Mouse (Mus musculus) midbrain, embryonic 12.5 days (tissue): ENCODE measurements around the gene Lrrfip1. TPM values are rescaled to one million over a fixed set of nuclear protein-coding genes. Genes with fewer than 3 reads are reported as not detected.

Experiments used
- ATAC-seq: fragments of 200-750 bp; cut with Nextera tagmentation; 2 replicates; pipeline ENCODE4 v1.8.0; 2017; ENCODE audit warnings: low read depth, moderate TSS enrichment, moderate library complexity; ENCODE audit not compliant: low FRiP score
- H3K27ac ChIP-seq: fragments of 300-500 bp; sonication (generic); replicated peaks from 2 replicates; pipeline ENCODE4 v1.5.1; 2016; ENCODE audit warnings: mild to moderate bottlenecking
- H3K27me3 ChIP-seq: fragments of 300-500 bp; sonication (generic); 2 replicates; pipeline ENCODE4 v1.6.1; 2016; ENCODE audit warnings: mild to moderate bottlenecking
- H3K36me3 ChIP-seq: fragments of 300-500 bp; sonication (generic); 2 replicates; pipeline ENCODE4 v1.6.1; 2016
- H3K4me1 ChIP-seq: fragments of 300-500 bp; sonication (generic); 2 replicates; pipeline ENCODE4 v1.6.1; 2016
- H3K4me2 ChIP-seq: fragments of 300-500 bp; sonication (generic); replicated peaks from 2 replicates; pipeline ENCODE4 v1.6.1; 2016; ENCODE audit warnings: mild to moderate bottlenecking, moderate library complexity
- H3K4me3 ChIP-seq: fragments of 300-500 bp; sonication (generic); 2 replicates; pipeline ENCODE4 v1.5.1; 2016; ENCODE audit warnings: mild to moderate bottlenecking
- H3K9ac ChIP-seq: fragments of 300-500 bp; sonication (generic); replicated peaks from 2 replicates; pipeline ENCODE4 v1.6.1; 2016; ENCODE audit warnings: mild to moderate bottlenecking, moderate library complexity
- H3K9me3 ChIP-seq: fragments of 300-500 bp; sonication (generic); 2 replicates; pipeline ENCODE4 v1.6.1; 2016; ENCODE audit warnings: mild to moderate bottlenecking
- WGBS: fragments of 180-500 bp; shearing (Covaris S2); methylation state at CpG from one replicate; pipeline ENCODE4 v1.1.7; 2016; 5-methylcytosine and 5-hydroxymethylcytosine counted together
- polyA plus RNA-seq: library from polyadenylated mRNA; unstranded; fragments of >200 nt; fragmentation: Nextera tagmentation; extraction: Ambion mirVana; gene quantifications from 2 replicates; pipeline ENCODE4 v1.2.1, GENCODE M21; 2016

Gene Lrrfip1
- polyA plus RNA-seq, 1 experiment from 2014 or later = 18.7 TPM

- peaks cover 32% of the 10 kb centered on the region for H3K4me1 ChIP-seq
- H3K9ac ChIP-seq = 0 out of 2 replicates have a peak overlapping the region, but pooled peaks have one; percentile 15
- no peak overlapping the region for H3K27ac ChIP-seq
- H3K27me3 ChIP-seq = peaks cover 33% of the 10 kb centered on the region
- H3K4me3 ChIP-seq = no peak overlapping the region
- H3K9me3 ChIP-seq = no peaks in the 10 kb centered on the region
- no peak overlapping the region for H3K4me2 ChIP-seq
- WGBS = 19% methylated on average over 9 of the region's 9 CpGs
- H3K36me3 ChIP-seq = no peaks in the 10 kb centered on the region
- peak; percentile 50 for ATAC-seq
These were observed 25.5 kb upstream of the Lrrfip1 start for GRCm38 (mm10) chr1:90972911-90973573.

DNA sequence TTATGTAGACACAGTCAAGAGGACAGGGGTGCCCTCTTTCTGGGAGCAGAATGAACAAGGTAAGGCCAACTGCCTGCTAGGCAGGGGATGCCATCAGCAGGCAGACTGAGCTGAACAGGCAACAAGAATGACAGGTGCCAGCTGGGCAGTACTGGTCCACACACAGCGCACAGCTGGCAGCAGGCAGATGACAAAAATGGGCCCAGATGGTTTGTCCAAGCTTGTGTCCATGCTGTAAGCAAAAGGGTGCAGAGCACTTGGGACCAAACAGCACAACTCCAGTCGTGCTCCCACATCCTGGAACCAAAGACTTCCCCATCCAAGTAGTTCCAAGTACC, 25.0 kb upstream of the Lrrfip1 start:
- H3K27ac ChIP-seq = no peak overlapping the region
- H3K4me3 ChIP-seq = no peak overlapping the region
- no peak overlapping the region for H3K4me2 ChIP-seq
- WGBS = 81% methylated on average over 2 of the region's 2 CpGs
- H3K9me3 ChIP-seq = no peaks in the 10 kb centered on the region
- peaks cover 32% of the 10 kb centered on the region for H3K4me1 ChIP-seq
- peak; percentile 27; the same call in 1 of the 2 replicates for ATAC-seq
- no peak overlapping the region for H3K9ac ChIP-seq
- peaks cover 33% of the 10 kb centered on the region for H3K27me3 ChIP-seq
- H3K36me3 ChIP-seq = no peaks in the 10 kb centered on the region

GRCm38 (mm10) chr1:90974906-90975649, 23.5 kb upstream of the Lrrfip1 start:
- Histone ChIP-seq H3K27ac (peak overlapping the region; percentile 36), H3K9ac (no peak overlapping the region)

DNA sequence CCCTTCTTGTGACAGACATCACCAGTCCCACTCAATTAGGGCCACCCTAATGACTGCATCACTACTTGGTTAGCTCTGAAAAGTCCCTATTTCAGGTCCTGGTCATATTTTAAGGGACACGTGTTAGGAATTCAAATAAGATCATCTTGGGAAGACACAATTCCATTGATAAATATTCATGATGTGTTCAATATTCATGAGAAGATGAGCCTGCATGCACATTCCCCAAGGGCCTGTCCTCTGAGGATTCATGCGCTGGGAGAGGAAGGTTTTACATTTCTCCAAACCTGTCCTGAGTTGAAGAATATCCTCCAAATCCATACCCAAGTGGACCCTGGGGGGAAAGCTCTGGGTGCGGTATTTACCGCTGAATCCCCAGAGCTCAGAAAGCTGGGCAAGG, 22.6 kb upstream of the Lrrfip1 start:
- Histone ChIP-seq H3K4me1 (peaks cover 32% of the 10 kb centered on the region), H3K36me3 (no peaks in the 10 kb centered on the region), H3K4me2 (no peak overlapping the region), H3K9ac (no peak overlapping the region), H3K27me3 (peaks cover 23% of the 10 kb centered on the region), H3K4me3 (no peak overlapping the region), H3K27ac (peak overlapping the region; percentile 36), H3K9me3 (no peaks in the 10 kb centered on the region)
- 57% methylated on average over 4 of the region's 4 CpGs for WGBS
- ATAC-seq = no peak

More at GRCm38 (mm10) chr1:90974906-90975649, 23.5 kb upstream of the Lrrfip1 start:
- H3K4me3 ChIP-seq = no peak overlapping the region
- ATAC-seq = peak; percentile 88
- H3K36me3 ChIP-seq = no peaks in the 10 kb centered on the region
- WGBS = 10% methylated on average over 12 of the region's 12 CpGs
- peaks cover 28% of the 10 kb centered on the region for H3K27me3 ChIP-seq
- H3K9me3 ChIP-seq = no peaks in the 10 kb centered on the region
- peaks cover 32% of the 10 kb centered on the region for H3K4me1 ChIP-seq
- peak overlapping the region; percentile 37 for H3K4me2 ChIP-seq

DNA sequence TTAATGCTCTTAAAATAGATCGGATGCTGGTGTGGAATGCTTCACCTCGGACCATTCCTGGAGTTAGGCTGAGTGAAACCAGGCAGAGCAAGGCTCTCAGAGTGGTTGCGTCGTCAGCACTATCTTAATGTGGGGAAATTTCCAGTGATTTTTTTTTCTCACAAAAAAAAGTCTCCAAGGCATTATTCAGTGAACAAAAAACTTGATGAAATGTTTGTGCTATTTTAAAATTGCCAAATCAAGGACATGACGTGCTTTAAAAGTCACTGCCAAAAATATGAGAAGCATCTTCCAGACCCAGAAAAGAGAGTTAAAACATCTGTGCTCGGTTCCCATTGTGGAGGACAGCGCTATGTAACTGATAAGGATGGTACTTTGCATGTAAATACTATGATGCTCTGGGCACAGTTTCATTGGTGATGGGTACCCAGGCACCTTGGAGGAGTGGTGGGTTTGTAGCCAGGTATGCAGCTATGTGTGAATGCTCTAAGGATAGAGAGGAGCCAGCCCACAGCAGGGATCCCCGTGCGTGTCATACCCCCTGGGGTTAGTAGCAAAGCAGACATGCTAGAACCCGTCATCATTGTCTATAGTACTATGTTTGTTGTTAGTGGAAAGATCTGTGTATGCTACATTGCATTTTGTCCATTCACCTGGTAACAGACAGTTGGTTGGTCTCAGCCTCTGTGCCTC, 17.8 kb upstream of the Lrrfip1 start:
- Histone ChIP-seq H3K27me3 (no peaks in the 10 kb centered on the region), H3K4me3 (no peak overlapping the region), H3K4me1 (peaks cover 5% of the 10 kb centered on the region; the same call in 1 of the 2 replicates), H3K36me3 (no peaks in the 10 kb centered on the region), H3K9ac (no peak overlapping the region), H3K9me3 (no peaks in the 10 kb centered on the region), H3K4me2 (no peak overlapping the region), H3K27ac (no peak overlapping the region)
- WGBS = 85% methylated on average over 10 of the region's 10 CpGs
- no peak for ATAC-seq

DNA sequence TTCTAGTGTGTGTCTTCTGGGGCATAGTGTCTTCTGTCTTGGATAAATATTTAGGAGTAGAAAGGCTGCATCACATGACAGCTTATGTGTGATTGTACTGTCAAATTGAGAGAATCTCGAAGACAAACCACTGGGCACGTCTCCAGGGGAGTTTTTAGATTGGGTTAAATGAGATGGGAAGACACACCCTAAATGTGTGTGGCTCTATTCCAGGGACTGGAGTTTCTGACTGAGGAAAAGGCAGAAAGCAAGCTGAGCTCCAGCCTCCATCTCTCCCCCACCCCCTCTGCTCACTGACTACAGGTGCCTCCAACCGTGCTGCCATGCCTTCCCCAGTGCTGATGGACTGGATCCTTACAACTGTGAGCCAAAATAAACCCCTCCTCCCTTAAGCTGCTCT, 17.2 kb upstream of the Lrrfip1 start:
- no peaks in the 10 kb centered on the region for H3K36me3 ChIP-seq
- no peak overlapping the region for H3K9ac ChIP-seq
- H3K9me3 ChIP-seq = no peaks in the 10 kb centered on the region
- WGBS = 77% methylated on average over 3 of the region's 3 CpGs
- no peak overlapping the region for H3K27ac ChIP-seq
- no peak for ATAC-seq
- H3K4me2 ChIP-seq = no peak overlapping the region
- no peaks in the 10 kb centered on the region for H3K27me3 ChIP-seq
- H3K4me1 ChIP-seq = no peaks in the 10 kb centered on the region
- no peak overlapping the region for H3K4me3 ChIP-seq

DNA sequence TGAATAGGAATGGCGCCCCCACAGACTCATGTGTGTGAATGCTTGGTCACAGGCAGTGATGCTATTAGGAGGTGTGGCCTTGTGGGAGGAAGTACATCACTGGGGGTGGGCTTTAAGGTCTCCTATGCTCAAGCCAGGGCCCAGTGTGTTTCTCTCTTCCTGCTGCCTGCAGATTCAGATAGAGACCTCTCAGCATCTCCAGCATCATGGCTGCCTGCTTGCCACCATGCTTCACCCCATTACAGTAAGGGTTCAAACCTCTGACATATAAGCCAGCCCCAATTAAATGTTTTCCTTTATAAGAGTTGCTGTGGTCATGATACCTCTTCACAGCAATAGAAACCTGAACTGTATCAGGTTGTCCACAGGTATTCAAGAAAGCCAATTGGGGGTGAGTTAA, 2.6 kb upstream of the Lrrfip1 start:
- no peak for ATAC-seq
- no peak overlapping the region for H3K4me3 ChIP-seq
- H3K27ac ChIP-seq = no peak overlapping the region
- no peak overlapping the region for H3K9ac ChIP-seq
- H3K36me3 ChIP-seq = no peaks in the 10 kb centered on the region
- H3K4me1 ChIP-seq = peaks cover 15% of the 10 kb centered on the region
- H3K4me2 ChIP-seq = no peak overlapping the region
- peaks cover 19% of the 10 kb centered on the region for H3K27me3 ChIP-seq
- H3K9me3 ChIP-seq = no peaks in the 10 kb centered on the region
- 88% methylated on average over 1 of the region's 1 CpGs for WGBS

- WGBS = 80% methylated on average over 4 of the region's 4 CpGs
- Histone ChIP-seq H3K4me3 (no peak overlapping the region), H3K36me3 (no peaks in the 10 kb centered on the region), H3K27me3 (peaks cover 19% of the 10 kb centered on the region), H3K4me1 (peaks cover 15% of the 10 kb centered on the region), H3K4me2 (no peak overlapping the region), H3K27ac (no peak overlapping the region), H3K9ac (no peak overlapping the region), H3K9me3 (no peaks in the 10 kb centered on the region)
- ATAC-seq = no peak
These were observed 1.4 kb upstream of the Lrrfip1 start for GRCm38 (mm10) chr1:90997136-90997535.

- 87% methylated on average over 5 of the region's 5 CpGs for WGBS
These were observed 896 bp upstream of the Lrrfip1 start for GRCm38 (mm10) chr1:90997641-90998040.

GRCm38 (mm10) chr1:90998891-90999611, 514 bp downstream of the Lrrfip1 start:
- no peaks in the 10 kb centered on the region for H3K36me3 ChIP-seq
- peaks cover 19% of the 10 kb centered on the region for H3K27me3 ChIP-seq
- H3K4me2 ChIP-seq = peak overlapping the region; percentile 98
- 0 out of 2 replicates have a peak overlapping the region, but pooled peaks have one; percentile 12 for H3K27ac ChIP-seq
- peak overlapping the region; percentile 75 for H3K4me3 ChIP-seq
- 2% methylated on average over 41 of the region's 41 CpGs for WGBS
- H3K4me1 ChIP-seq = peaks cover 15% of the 10 kb centered on the region
- H3K9ac ChIP-seq = peak overlapping the region; percentile 72
- no peaks in the 10 kb centered on the region for H3K9me3 ChIP-seq
- ATAC-seq = peak; percentile 78

More at GRCm38 (mm10) chr1:90997641-90998040, 896 bp upstream of the Lrrfip1 start:
- Histone ChIP-seq H3K9ac (no peak overlapping the region), H3K4me3 (0 out of 2 replicates have a peak overlapping the region, but pooled peaks have one; percentile 75), H3K27ac (no peak overlapping the region), H3K36me3 (no peaks in the 10 kb centered on the region), H3K27me3 (peaks cover 19% of the 10 kb centered on the region), H3K4me2 (peak overlapping the region; percentile 98; the same call in 1 of the 2 replicates), H3K9me3 (no peaks in the 10 kb centered on the region), H3K4me1 (peaks cover 15% of the 10 kb centered on the region)
- no peak for ATAC-seq

GRCm38 (mm10) chr1:90999911-91000601, 1.5 kb downstream of the Lrrfip1 start:
- Histone ChIP-seq H3K27me3 (peaks cover 19% of the 10 kb centered on the region), H3K4me1 (peaks cover 15% of the 10 kb centered on the region), H3K9me3 (no peaks in the 10 kb centered on the region), H3K9ac (no peak overlapping the region), H3K36me3 (no peaks in the 10 kb centered on the region), H3K4me2 (peak overlapping the region; percentile 98), H3K4me3 (peak overlapping the region; percentile 75; the same call in 1 of the 2 replicates), H3K27ac (no peak overlapping the region)
- no peak for ATAC-seq
- WGBS = 79% methylated on average over 10 of the region's 10 CpGs
